In the genomic region with DNA sequence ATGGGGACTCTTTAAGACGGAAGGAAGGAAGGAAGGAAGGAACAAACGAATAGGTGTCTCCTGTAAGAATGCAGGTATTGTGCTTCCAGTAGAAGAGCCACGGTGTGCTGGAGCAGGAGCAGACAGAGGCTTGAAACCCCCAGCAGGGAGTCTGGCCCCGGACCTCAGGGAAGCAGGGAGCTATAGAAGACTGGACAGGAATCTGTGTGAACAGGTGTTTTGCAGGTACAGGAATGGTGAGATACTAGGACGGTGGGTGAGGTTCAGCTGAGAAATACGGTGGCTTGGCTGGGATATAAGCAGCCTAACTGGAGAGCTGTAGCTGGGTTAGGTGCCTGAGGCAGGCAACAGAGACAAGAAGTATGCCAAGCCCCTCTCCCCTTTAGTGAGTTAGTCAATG, we compare ENCODE assay signal across 28 mouse cellular contexts. TPM values are rescaled to one million over a fixed set of nuclear protein-coding genes. Genes with fewer than 3 reads are reported as not detected.
"Had no signal": no experiment of that assay in that cellular context is flagged by ENCODE, and none has a peak within 500 bp of the region (broad histone marks: within the 10 kb centered on the region; RNA-seq: fewer than 3 reads in every experiment).

No protein-coding gene starts in this region.

- H3K27ac ChIP-seq: embryonic facial prominence, embryonic 10.5 days; embryonic facial prominence, embryonic 12.5 days; embryonic facial prominence, embryonic 13.5 days; embryonic facial prominence, embryonic 15.5 days; forebrain, embryonic 12.5 days; forebrain, embryonic 15.5 days had no signal

- H3K9me3 ChIP-seq: embryonic facial prominence, embryonic 10.5 days; embryonic facial prominence, embryonic 12.5 days; embryonic facial prominence, embryonic 13.5 days; embryonic facial prominence, embryonic 15.5 days; forebrain, embryonic 10.5 days; forebrain, embryonic 12.5 days; forebrain, embryonic 13.5 days; forebrain, embryonic 15.5 days had no signal

- DNase-seq: cerebellum, adult 2 months; cerebellum, adult 8-10 months; cerebellum, adult 9-10 months; cerebellum, adult 9-11 months; cerebellum, postnatal 25 days; cerebellum, postnatal 36 days; embryo, embryonic 11 days; forebrain, postnatal 0 days; gastrocnemius, adult 2 months; gastrocnemius, postnatal 10 days; gastrocnemius, postnatal 14 days; gastrocnemius, postnatal 25 days had no signal

- H3K27me3 ChIP-seq: embryonic facial prominence, embryonic 12.5 days; embryonic facial prominence, embryonic 13.5 days; embryonic facial prominence, embryonic 15.5 days; forebrain, embryonic 13.5 days; forebrain, embryonic 15.5 days had no signal

- H3K36me3 ChIP-seq: embryonic facial prominence, embryonic 10.5 days; embryonic facial prominence, embryonic 12.5 days; embryonic facial prominence, embryonic 13.5 days; forebrain, embryonic 10.5 days; forebrain, embryonic 12.5 days; forebrain, embryonic 15.5 days had no signal

- H3K9ac ChIP-seq: embryonic facial prominence, embryonic 12.5 days; embryonic facial prominence, embryonic 13.5 days; embryonic facial prominence, embryonic 15.5 days; forebrain, embryonic 12.5 days; forebrain, embryonic 13.5 days; forebrain, embryonic 15.5 days; forebrain, postnatal 0 days had no signal

- H3K4me3 ChIP-seq: embryonic facial prominence, embryonic 10.5 days; embryonic facial prominence, embryonic 12.5 days; embryonic facial prominence, embryonic 13.5 days; embryonic facial prominence, embryonic 15.5 days; erythroblast, embryonic 14.5 days; forebrain, embryonic 10.5 days; forebrain, embryonic 12.5 days; forebrain, embryonic 13.5 days; forebrain, embryonic 15.5 days; gastrocnemius, adult 2 months had no signal

- ATAC-seq: forebrain, embryonic 13.5 days; forebrain, embryonic 14.5 days; forebrain, embryonic 15.5 days; forebrain, embryonic 16.5 days; forebrain, postnatal 0 days had no signal

- H3K4me2 ChIP-seq: embryonic facial prominence, embryonic 12.5 days; embryonic facial prominence, embryonic 13.5 days; embryonic facial prominence, embryonic 15.5 days; forebrain, embryonic 12.5 days; forebrain, embryonic 13.5 days; forebrain, embryonic 15.5 days had no signal

RNA-seq across cellular contexts. Expression of a gene that starts 52.0 kb away (rescaled TPM):
- total RNA-seq: common myeloid progenitor, adult 5-6 weeks; forebrain, postnatal 0 days; gastrocnemius, postnatal 10 days; gastrocnemius, postnatal 4 days; granulocyte monocyte progenitor cell, adult 5-6 weeks had no signal
- polyA plus RNA-seq: embryonic facial prominence, embryonic 10.5 days; embryonic facial prominence, embryonic 12.5 days; embryonic facial prominence, embryonic 13.5 days; embryonic facial prominence, embryonic 14.5 days; erythroblast, embryonic 14.5 days; forebrain, embryonic 11.5 days; forebrain, embryonic 12.5 days; forebrain, embryonic 13.5 days; forebrain, embryonic 14.5 days; forebrain, embryonic 16.5 days had no signal
